Mouse (Mus musculus): ENCODE results near the gene Flt4. TPM values are rescaled to one million over a fixed set of nuclear protein-coding genes. Genes with fewer than 3 reads are reported as not detected.
"Not testable (repeated sequence)": the region's sequence is repeated elsewhere in the genome, so short reads cannot be mapped to it uniquely, and the experiment has no call there.

Flt4 gene
- total RNA-seq (2021), result 1 to 10 TPM; 2.2 to 2.3 TPM
- long read RNA-seq, experiment 1, partial matches to known transcripts, result 2 of 2 reads
- long read RNA-seq, experiment 1, other reads (novel, unspliced or antisense), result 0 of 2 reads
- long read RNA-seq, experiment 2, partial matches to known transcripts, result 1 of 2 reads
- long read RNA-seq, experiment 2, other reads (novel, unspliced or antisense), result 1 of 2 reads

GRCm38 (mm10) chr11:49608938-49609867 is at the start of gene Flt4:
TSS of gene Flt4 (plus strand) at chr11:49609263.
- not testable (repeated sequence) for DNase-seq (ENCODE audit: low spot score in 2 of 2)

- DNase-seq (ENCODE audit: low spot score in 2 of 2), result not testable (repeated sequence)
Measured at GRCm38 (mm10) chr11:49575054-49575453, 34.0 kb upstream of the Flt4 start.

- DNase-seq (ENCODE audit: low spot score in 2 of 2), result not testable (repeated sequence)
Measured at GRCm38 (mm10) chr11:49580452-49580851, 28.6 kb upstream of the Flt4 start.

- DNase-seq (ENCODE audit: low spot score in 2 of 2), result no peak
Measured at GRCm38 (mm10) chr11:49590213-49590612, 18.9 kb upstream of the Flt4 start.

GRCm38 (mm10) chr11:49597149-49597548 is 11.9 kb upstream of the Flt4 start:
- DNase-seq (ENCODE audit: low spot score in 2 of 2), result not testable (repeated sequence)

GRCm38 (mm10) chr11:49608306-49608705 is 757 bp upstream of the Flt4 start:
- not testable (repeated sequence) for DNase-seq (ENCODE audit: low spot score in 2 of 2)

GRCm38 (mm10) chr11:49609868-49610824 is 1.1 kb downstream of the Flt4 start:
- DNase-seq (ENCODE audit: low spot score in 2 of 2), result not testable (repeated sequence)

- DNase-seq (ENCODE audit: low spot score in 2 of 2), result not testable (repeated sequence)
Measured at GRCm38 (mm10) chr11:49611349-49611748, 2.3 kb downstream of the Flt4 start.

- no peak for DNase-seq (ENCODE audit: low spot score in 2 of 2)
Measured at GRCm38 (mm10) chr11:49612154-49612553, 3.1 kb downstream of the Flt4 start.

GRCm38 (mm10) chr11:49613349-49613748 is 4.3 kb downstream of the Flt4 start:
- DNase-seq (ENCODE audit: low spot score in 2 of 2), result no peak

- no peak for DNase-seq (ENCODE audit: low spot score in 2 of 2)
Measured at GRCm38 (mm10) chr11:49615856-49616725, 7.0 kb downstream of the Flt4 start.

GRCm38 (mm10) chr11:49618476-49618875 is 9.4 kb downstream of the Flt4 start:
- no peak for DNase-seq (ENCODE audit: low spot score in 2 of 2)

GRCm38 (mm10) chr11:49621953-49622352 is 12.9 kb downstream of the Flt4 start:
- no peak for DNase-seq (ENCODE audit: low spot score in 2 of 2)

- no peak for DNase-seq (ENCODE audit: low spot score in 2 of 2)
Measured at GRCm38 (mm10) chr11:49624156-49624555, 15.1 kb downstream of the Flt4 start.

- DNase-seq (ENCODE audit: low spot score in 2 of 2), result no peak
Measured at GRCm38 (mm10) chr11:49625863-49626262, 16.8 kb downstream of the Flt4 start.

- DNase-seq (ENCODE audit: low spot score in 2 of 2), result no peak
Measured at GRCm38 (mm10) chr11:49626748-49627147, 17.7 kb downstream of the Flt4 start.

- no peak for DNase-seq (ENCODE audit: low spot score in 2 of 2)
Measured at GRCm38 (mm10) chr11:49631154-49631553, 22.1 kb downstream of the Flt4 start.

GRCm38 (mm10) chr11:49632256-49632655 is 23.2 kb downstream of the Flt4 start:
- no peak for DNase-seq (ENCODE audit: low spot score in 2 of 2)

GRCm38 (mm10) chr11:49634101-49634500 is 25.0 kb downstream of the Flt4 start:
- no peak for DNase-seq (ENCODE audit: low spot score in 2 of 2)

- DNase-seq (ENCODE audit: low spot score in 2 of 2), result no peak
Measured at GRCm38 (mm10) chr11:49635671-49636070, 26.6 kb downstream of the Flt4 start.
